Mouse (Mus musculus): ENCODE data around the gene Apaf1.

Gene Apaf1

GRCm38 (mm10) chr10:91082550-91083392, at the start of gene Apaf1, which contains the start of gene Ikbip:
TSS of gene Apaf1 (minus strand) at chr10:91082770.
TSS of gene Ikbip (plus strand) at chr10:91082940.
- peak; percentile 97 for DNase-seq (ENCODE audit: low spot score)

DNA sequence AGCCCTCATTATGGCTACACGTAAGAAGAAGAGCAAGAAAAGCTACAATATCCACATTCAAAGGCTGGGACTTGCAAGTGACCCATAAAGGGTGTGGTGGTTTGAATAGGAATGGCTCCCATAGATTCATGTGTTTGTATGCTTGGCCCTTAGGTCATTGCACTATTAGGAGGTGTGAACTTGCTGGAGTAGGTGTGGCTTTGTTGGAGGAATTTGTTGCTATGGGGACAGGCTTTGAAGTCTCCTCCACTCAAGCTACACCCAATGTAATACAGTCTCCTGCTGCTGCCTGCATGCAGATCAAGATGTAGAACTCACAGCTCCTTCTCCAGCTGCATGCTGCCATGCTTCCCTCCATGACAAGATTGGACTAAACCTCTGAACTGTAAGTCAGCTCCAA, 49.0 kb upstream of the Apaf1 start:
- DNase-seq (ENCODE audit: low spot score), result no peak

GRCm38 (mm10) chr10:91130792-91131191, 48.2 kb upstream of the Apaf1 start:
- DNase-seq (ENCODE audit: low spot score), result no peak

DNA sequence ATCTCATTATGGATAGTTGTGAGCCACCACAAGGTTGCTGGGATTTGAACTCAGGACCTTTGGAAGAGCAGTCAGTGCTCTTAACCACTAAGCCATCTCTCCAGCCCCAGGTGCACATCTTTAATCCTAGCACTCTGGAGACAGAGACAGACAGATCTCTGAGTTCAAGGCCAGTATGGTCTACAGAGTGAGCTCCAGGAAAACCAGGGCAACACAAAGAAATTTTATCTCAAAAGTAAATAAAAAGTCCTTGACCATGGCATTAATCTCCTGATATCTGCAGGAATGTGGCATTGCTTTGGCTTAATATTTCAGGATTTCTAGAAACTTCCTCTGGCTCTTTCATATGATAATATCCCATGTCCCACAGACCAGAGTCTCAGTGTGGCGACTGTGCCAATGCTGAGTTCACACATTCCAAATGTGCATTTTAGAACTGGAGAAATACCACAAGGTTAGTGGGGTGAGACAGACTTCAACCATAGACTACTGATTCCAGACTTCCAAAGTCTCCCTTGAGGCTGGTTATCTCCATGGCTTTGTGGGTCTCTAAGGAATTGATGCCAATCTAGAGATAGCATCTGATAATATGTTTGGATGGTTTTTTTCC, 46.1 kb upstream of the Apaf1 start:
- no peak for DNase-seq (ENCODE audit: low spot score)

DNA sequence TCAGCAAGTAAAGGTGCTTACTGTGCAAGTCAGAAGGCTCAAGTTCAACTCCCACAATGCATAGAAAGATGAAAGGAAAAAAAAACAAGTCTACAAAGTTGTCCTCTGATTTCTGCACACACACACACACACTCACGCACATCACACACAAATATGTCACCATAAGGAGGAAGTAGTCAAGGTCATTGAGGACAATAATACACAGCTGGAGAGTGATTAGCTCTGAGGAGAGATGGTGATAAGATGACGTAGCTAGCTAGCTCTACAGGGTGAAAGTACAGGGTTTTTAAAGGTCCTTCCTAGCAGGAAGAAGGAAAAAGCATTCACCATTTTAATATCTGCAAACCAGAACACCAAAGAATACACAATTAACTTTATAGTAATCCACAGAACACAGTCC, 44.8 kb upstream of the Apaf1 start:
- no peak for DNase-seq (ENCODE audit: low spot score)

DNA sequence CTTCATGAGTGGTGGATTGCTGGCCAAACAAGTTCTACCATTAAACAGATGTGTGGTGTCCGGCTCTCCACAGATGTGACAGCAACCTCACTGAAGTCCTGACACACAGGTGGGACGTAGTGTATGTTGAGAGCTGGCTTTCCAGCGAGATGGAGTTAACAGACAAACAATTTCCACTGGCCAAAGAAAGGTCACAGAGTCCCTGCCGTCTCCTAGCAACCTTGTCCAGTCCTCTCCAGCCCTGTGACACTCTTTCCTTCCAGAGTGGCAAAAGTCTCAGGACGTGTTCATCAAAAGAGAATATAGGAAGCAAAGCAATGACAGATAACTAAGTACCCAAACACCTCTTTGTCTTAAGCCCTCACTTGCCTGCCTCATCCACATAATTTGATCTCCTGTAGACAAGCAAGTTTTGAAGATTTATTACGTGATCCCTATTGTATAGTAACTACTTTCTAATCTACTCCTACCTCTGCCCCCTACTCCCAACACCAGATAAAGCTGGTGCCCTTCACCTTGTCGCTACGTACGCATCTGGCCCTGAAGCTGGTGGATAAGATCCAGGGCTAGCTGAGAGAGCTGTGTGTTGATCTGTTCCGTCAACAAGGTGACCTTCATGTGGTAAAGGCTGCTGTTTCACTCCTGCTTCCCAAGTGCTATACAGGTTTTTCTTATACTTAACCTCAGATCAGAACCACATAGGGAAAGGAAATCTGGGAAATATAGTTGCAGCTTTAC, 44.2 kb upstream of the Apaf1 start:
- no peak for DNase-seq (ENCODE audit: low spot score)

DNA sequence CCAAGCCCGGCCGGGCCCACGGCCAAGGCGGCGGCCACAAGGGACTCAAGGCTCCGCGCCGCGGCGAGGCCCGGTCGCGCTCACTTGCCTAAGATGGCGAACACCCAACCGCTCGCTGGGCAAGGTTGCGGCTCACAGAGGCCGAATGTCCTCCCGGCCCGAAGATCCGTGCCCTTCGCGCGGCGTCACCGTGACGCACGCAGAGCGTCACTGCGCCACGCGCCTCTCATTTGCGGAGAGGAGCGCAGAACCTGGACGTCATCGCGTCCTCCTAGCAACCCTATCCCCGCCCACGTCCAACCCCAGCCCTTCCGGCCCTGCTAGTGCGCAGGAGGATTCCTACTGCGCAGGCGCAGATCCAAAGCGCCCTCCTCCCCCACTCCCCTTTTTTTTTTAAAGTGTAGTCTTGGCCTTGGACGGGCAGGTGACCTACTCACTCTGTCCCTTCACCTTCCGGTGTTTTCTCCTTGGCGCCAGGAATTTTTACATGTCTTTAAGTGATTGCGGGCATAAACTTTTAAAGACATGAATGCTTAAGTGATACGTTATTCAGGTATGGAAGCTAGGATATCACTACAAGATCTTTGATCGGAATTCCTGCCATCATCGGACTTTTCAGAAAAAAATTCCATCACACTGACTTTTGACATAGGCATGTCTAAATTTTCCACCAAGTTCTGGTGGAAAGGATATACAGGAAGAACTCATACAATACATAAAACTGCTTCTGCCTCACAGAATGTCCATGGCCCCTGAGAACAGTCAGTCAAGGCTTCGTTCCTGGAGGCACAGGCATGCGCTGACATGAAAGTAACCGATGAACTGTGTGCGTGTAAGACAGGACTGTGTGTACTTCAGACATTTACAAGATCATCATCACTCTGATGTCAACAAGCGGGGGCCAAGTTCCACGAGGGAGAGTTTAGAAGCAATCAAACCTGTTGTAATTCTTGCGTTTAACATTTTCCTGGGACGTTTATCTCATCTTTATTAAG, 41.6 kb upstream of the Apaf1 start, which contains the start of gene Slc25a3:
Gene Slc25a3 (minus strand): TSS at position 232 of the 995 bp plus-strand sequence.
- peak; percentile 97 for DNase-seq (ENCODE audit: low spot score)

DNA sequence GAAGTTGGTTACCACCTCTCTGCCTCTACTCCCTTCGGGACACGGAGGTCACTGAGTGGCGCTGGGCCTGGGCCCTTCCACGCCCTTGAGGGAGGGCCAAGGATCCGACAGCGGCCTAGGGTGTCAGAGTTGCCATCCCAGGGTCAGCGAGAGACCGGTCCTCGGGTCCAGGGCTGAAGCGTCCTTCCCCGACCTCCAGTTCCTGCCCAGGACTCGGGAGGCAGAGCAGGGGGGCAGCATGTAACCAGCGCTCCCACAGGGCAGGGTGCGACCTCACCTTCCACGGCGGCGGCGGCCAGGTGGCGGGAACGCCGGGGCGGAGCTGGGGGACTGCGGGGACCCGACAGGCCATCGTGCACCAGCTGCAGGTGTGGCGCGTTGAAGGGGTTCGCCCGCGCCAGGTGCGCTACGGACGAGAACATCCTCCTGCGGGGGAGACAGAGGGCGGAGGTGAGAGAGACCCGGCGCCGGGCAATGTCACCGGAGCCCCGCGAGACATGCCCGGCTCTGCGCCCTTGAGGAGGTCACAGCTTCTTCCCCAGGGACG, 40.8 kb upstream of the Apaf1 start:
- DNase-seq (ENCODE audit: low spot score), result no peak

- DNase-seq (ENCODE audit: low spot score), result no peak
Observed at GRCm38 (mm10) chr10:91122646-91123045, 40.1 kb upstream of the Apaf1 start.

DNA sequence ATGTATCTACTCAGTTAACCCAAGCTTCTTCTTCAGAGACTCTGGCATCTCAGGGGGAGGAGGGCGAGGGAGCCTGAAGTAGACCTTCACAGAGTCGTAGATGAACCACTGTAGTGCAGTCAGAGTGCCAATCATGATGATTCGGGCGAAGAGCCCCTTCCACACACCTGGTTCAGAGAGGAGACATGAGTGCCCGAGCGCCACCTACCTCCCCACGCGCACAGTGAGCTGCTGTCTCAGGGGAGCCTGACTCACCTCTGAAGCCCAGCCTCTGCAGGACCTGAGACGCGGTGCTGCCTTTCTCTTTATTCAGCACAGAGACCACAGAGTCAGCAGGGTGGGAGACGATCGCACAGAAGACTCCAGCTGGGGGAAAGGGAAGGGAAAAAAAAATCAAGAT, 34.4 kb upstream of the Apaf1 start:
- no peak for DNase-seq (ENCODE audit: low spot score)

DNA sequence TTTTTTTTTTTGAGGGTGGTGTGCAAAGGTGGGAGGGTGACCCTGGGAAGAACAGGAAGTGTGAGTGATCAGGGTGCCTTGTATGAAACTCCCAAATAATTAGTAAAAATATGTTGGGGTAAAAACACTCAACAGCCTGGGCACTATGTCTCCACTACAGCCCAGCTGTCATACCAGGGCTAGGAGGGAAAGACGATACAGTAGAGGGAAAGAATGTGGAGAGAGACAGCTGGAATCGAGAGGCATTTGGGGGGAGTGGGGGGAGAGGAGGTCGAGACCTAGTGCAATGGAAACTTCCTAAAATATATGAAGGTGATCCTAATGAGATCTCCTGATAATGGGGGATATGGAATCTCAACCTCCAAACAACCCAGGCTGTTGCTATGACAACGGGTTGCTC, 27.3 kb upstream of the Apaf1 start:
- DNase-seq (ENCODE audit: low spot score), result no peak

- no peak for DNase-seq (ENCODE audit: low spot score)
Observed at GRCm38 (mm10) chr10:91105981-91106380, 23.4 kb upstream of the Apaf1 start.

GRCm38 (mm10) chr10:91102799-91103590, 20.4 kb upstream of the Apaf1 start:
- DNase-seq (ENCODE audit: low spot score), result no peak

DNA sequence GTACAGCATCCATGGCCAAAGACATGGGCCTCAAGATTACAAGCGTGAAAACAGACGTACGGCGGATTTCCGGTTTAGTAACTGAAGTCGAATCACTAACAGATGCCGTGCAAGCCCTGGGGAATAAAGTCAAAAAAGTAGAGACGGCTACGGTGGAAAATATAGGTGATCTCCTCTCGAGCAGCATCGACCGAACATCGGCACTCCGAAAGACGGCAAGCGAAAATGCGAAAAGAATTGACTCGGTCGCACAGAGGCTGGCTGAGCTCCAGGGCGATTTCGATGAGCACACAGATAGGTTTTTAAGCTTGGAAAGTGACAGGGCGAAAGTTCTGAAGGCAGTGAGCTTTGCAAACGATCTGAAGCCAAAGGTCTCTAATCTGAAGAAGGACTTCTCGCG, 19.4 kb upstream of the Apaf1 start:
- DNase-seq (ENCODE audit: low spot score), result no peak

GRCm38 (mm10) chr10:91100101-91100500, 17.5 kb upstream of the Apaf1 start:
- DNase-seq (ENCODE audit: low spot score), result no peak

DNA sequence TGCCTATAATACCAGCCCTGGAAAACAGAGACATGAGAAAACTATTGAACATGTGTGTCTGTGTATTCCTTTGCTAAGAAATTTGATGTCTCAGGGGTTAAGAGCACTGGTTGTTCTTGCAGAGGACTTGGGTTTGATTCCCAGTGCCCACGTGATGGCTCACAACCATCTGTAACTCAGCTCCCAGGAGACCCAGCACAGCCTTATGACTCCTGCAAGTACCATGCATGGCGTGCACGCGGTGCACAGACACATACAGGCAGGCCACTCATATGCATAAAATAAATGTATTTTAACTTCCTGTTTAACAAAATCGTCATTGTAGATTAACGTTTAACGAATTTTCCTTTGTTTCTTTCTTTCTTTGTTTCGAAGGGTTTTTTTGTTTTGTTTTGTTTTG, 15.5 kb upstream of the Apaf1 start:
- no peak for DNase-seq (ENCODE audit: low spot score)

- DNase-seq (ENCODE audit: low spot score), result no peak
Observed at GRCm38 (mm10) chr10:91094251-91095104, 11.9 kb upstream of the Apaf1 start.

DNA sequence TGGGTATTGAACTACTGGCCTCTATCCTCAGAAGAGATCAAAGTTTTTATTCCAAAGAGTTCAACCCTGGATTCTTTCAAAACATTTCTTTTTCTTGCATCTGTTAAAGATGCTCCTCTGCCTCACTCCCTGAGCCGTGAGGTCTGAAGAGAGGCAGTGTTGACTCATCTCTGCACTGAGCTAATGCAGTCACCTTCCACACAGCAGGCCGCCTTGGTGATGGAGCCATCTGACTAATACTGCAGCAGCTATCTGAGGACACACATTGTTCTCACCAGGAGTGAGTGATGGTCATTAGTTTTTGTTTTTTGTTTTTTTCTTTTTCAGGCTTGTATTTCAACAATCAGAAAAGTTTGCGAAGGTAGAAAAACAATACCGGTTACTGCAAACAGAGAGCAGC, 10.2 kb upstream of the Apaf1 start:
- no peak for DNase-seq (ENCODE audit: low spot score)

- peak; percentile 12 for DNase-seq (ENCODE audit: low spot score)
Observed at GRCm38 (mm10) chr10:91083393-91083927, 890 bp upstream of the Apaf1 start.

Data from c-Kit-positive CD71-positive TER-119-positive erythroid progenitor cells, embryonic 14.5 days (primary cell).